Mouse (Mus musculus): ENCODE results near the gene Olfr958.

DNA sequence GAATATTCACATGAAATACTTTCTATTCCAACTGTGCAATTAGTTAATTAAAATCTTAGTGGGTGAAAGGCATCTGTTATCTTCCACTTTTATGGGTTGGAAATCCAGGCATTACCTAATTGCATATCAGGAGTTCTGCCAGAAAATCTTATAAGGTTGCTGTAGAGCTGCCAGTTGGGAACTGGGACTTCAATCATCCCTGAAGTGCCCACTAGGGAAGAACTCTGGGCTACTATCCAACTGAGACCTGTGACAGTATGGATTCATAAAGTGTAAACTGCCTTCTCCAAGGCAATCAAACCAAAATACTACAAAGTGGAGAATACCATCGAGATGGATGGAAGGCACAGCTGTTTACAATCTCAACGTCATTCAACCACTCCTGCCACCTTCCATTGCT, at the start of gene Olfr958:
- TF ChIP-seq POLR2A (IDR thresholded peaks at IDR 0.05; ENCODE audit: extremely low read depth, insufficient read depth, low read length) = no peak
- no peak for TF ChIP-seq CTCF (IDR thresholded peaks at IDR 0.05; ENCODE audit: low read depth, low read length)
